Mouse (Mus musculus) erythroblast, embryonic 14.5 days (primary cell): ENCODE data around the gene Homer2. TPM values are rescaled to one million over a fixed set of nuclear protein-coding genes. Genes with fewer than 3 reads are reported as not detected.

ENCODE experiments used
- H3K27me3 ChIP-seq: 2 replicates; pipeline ENCODE4 v1.6.1; 2012; ENCODE audit warnings: inconsistent platforms; ENCODE audit not compliant: control insufficient read depth
- H3K36me3 ChIP-seq: 2 replicates; pipeline ENCODE4 v1.6.1; 2012; ENCODE audit warnings: mild to moderate bottlenecking, inconsistent platforms; ENCODE audit not compliant: control insufficient read depth
- H3K4me1 ChIP-seq: 2 replicates; pipeline ENCODE4 v1.6.1; 2012; ENCODE audit warnings: inconsistent platforms; ENCODE audit not compliant: control insufficient read depth
- H3K4me3 ChIP-seq: replicated peaks from 2 replicates; pipeline ENCODE3; 2012; ENCODE audit warnings: moderate library complexity, mild to moderate bottlenecking, inconsistent platforms
- H3K9me3 ChIP-seq: 2 replicates; pipeline ENCODE4 v1.6.1; 2012; ENCODE audit warnings: low read length, inconsistent platforms, mixed read lengths; ENCODE audit not compliant: control insufficient read depth
- GATA1 ChIP-seq: IDR thresholded peaks from 2 replicates; pipeline ENCODE4 v1.6.1; 2012; ENCODE audit warnings: low read length, inconsistent platforms, mixed read lengths
- TAL1 ChIP-seq: IDR thresholded peaks from 3 replicates; pipeline ENCODE4 v1.6.1; 2012; ENCODE audit warnings: low read length, inconsistent platforms, mixed read lengths
- polyA plus RNA-seq: library from polyadenylated mRNA; stranded (reverse); fragments of >175 nt; gene quantifications from 2 replicates; pipeline ENCODE4 v1.2.3, GENCODE M21; 2012

The Homer2 gene
- polyA plus RNA-seq = 0.05 and 0.19 TPM in 2 replicates

DNA sequence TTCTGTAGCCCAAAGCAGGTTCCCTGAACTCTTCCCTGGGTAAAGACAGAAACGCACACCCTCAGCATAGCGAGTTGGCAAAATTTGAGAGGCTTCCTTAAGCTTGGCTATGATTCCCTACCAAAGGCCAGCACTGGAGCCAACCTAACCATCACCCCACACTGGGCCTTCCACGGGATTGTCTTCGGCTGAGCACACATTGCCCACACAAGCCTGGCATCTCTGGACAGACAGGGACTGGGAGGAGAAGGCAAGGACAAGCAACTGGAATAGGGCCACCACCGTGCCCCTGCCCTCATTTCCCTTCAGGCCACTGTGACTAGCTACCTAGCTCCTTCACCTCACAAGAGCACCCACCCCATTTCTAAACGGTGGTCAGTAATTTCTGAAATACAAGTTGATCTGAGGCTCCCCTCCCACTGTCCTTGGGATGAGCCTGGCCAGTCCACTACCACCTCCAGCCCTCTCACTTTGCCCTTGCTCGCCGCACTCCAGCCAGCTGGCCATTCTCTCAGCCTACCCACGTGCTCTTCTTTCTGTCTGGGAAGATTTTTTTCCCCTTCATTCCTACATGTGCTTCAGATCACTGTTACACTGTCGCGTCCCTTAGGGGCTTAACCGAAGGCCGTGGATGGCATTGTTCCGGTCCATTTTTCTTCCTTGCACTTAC lies at the start of gene Homer2:
Gene Homer2 (minus strand): TSS at position 57 of the 670 bp plus-strand sequence.
- Histone ChIP-seq H3K36me3 (no peaks in the 10 kb centered on the region), H3K4me1 (peaks cover 3% of the 10 kb centered on the region), H3K9me3 (no peaks in the 10 kb centered on the region), H3K27me3 (peaks cover 82% of the 10 kb centered on the region), H3K4me3 (peak within 1 kb of the TSS; percentile 57)
- no peak for TF ChIP-seq TAL1
- no peak for TF ChIP-seq GATA1

DNA sequence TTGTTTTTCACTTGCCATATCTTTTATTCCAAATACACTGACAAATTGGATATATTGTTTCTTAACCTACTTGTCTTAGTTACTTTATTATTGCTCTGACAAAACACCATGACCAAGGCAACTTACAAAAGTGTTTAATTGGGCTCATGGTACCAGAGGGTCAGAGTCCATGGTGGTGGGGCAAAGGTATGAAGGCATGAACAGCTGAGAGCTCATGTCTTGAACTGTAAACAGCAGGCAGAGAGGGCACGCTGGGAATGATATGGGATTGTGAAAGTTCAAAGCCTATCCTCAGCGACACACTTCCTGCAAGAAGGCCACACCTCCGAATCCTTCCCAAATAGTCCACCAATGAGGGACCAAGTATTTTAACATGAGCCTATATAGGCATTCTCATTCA lies 40.6 kb upstream of the Homer2 start:
- no peaks in the 10 kb centered on the region; the same call in 1 of the 2 replicates for H3K27me3 ChIP-seq
- H3K36me3 ChIP-seq = no peaks in the 10 kb centered on the region
- H3K9me3 ChIP-seq = peaks cover 3% of the 10 kb centered on the region; the same call in 1 of the 2 replicates
- H3K4me3 ChIP-seq = no peak overlapping the region
- TF ChIP-seq TAL1 = no peak
- TF ChIP-seq GATA1 = no peak
- no peaks in the 10 kb centered on the region for H3K4me1 ChIP-seq

DNA sequence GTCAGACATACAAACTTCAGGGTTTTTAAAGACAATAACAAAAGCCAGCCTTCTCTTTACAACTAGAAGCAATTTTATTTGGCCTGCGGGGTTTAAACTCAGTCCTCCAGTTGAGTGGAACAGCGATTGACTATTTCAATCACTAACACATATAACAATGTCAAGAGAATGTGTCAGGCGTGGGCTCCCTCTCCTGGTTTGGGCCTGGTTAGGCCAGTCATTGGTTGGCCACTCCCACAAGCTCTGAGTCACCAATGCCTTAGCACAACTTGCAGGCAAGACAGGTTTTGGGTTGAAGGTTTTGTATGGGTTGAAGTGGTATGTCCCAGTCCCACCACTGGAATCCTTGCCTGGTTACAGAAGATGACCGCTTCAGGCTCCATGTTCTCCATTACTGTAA lies 36.8 kb upstream of the Homer2 start:
- H3K36me3 ChIP-seq = no peaks in the 10 kb centered on the region
- H3K27me3 ChIP-seq = no peaks in the 10 kb centered on the region; the same call in 1 of the 2 replicates
- peaks cover 3% of the 10 kb centered on the region; the same call in 1 of the 2 replicates for H3K9me3 ChIP-seq
- H3K4me3 ChIP-seq = no peak overlapping the region
- TF ChIP-seq GATA1 (no peak), TAL1 (no peak)
- H3K4me1 ChIP-seq = no peaks in the 10 kb centered on the region

DNA sequence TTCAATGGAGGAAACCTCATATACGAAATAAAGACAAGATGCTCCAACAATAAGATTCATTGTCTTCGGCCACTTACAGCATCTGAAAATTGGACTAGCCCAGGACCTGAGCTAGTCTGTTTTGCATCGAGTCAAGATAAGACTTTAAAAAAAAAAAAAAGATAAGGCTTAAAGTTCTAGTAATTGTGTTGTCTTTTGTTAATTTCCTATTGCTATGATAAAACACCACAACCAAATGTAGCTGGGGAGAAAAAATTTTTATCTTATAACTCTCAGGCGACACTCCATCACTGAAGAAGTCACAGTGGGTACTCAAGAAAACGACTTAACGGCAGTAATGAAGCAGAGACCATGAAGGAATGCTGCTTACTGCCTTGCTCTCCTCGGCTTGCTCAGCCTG lies 32.7 kb upstream of the Homer2 start:
- Histone ChIP-seq H3K27me3 (no peaks in the 10 kb centered on the region), H3K36me3 (no peaks in the 10 kb centered on the region), H3K9me3 (no peaks in the 10 kb centered on the region), H3K4me3 (no peak overlapping the region), H3K4me1 (no peaks in the 10 kb centered on the region)
- TF ChIP-seq TAL1 = no peak
- no peak for TF ChIP-seq GATA1

DNA sequence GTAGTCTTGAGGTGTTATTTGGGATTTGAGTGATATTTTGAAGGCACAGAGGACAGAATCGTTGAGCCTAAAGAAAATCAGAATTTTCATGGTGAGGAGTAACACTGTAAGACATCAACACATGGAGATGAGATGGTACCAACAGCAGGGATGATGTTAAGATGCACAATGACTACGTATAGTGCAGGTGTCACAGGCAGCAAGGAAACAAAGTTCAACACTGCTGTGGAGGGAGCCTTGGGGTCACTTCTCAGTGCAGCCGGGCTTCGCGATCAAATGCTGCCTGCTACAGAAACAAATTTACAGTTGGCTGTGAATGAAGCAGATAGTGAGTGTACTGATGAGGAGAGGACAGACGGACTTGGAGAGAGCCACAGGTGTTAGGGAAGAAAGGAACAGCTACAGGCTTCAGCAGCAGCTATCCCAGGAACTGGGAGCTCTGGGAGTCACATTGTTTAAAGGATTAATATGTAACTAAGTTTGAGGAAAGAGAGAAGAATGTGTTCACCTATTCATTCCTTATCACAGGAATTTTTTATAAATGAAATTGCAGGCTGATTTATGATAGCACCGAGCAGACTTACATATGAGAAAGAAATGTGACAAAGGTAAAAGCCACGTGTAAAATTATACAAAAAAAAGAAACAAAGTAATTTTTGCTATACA lies 31.5 kb upstream of the Homer2 start:
- H3K36me3 ChIP-seq = no peaks in the 10 kb centered on the region
- H3K27me3 ChIP-seq = no peaks in the 10 kb centered on the region
- H3K4me1 ChIP-seq = no peaks in the 10 kb centered on the region
- H3K4me3 ChIP-seq = no peak overlapping the region
- TF ChIP-seq TAL1 (no peak), GATA1 (no peak)
- no peaks in the 10 kb centered on the region for H3K9me3 ChIP-seq

DNA sequence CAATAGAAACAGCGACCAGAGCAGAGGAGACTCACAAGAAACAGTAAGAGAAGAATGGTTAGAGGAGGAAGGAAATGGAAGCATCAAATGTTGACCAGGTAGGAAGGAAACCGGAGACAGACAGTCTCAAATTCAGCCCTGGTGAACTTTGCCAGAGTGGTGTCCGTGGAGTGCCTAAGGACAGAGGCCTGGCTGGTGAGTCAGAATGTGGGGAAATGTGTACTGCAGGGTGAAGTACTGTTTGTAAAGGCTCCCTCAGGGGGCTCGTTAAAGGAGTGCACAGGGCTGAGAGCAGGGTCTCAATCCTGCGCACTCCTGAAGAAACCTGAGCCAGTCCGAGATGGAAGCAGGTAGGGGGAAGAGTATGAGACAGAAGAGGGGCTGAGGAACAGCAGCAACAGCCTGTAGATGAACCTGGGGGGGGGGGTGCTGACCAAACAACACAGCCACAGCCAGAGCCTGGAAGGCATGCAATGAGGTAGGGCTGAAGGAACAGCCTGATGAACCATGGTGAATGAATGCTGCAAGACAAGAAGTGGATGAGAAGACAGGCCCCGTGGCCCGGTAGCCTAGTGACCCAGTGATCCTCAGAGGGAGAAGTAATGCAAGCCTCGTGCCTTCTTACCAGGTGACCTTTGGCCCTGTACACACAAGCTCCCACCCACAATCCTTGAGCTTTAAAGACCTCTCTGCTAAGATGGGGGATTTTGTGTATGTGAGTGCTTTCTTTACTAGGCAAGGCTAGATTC lies 28.1 kb upstream of the Homer2 start:
- no peaks in the 10 kb centered on the region for H3K27me3 ChIP-seq
- no peak for TF ChIP-seq TAL1
- TF ChIP-seq GATA1 = no peak
- no peaks in the 10 kb centered on the region for H3K36me3 ChIP-seq
- no peak overlapping the region for H3K4me3 ChIP-seq
- H3K4me1 ChIP-seq = no peaks in the 10 kb centered on the region
- no peaks in the 10 kb centered on the region for H3K9me3 ChIP-seq

DNA sequence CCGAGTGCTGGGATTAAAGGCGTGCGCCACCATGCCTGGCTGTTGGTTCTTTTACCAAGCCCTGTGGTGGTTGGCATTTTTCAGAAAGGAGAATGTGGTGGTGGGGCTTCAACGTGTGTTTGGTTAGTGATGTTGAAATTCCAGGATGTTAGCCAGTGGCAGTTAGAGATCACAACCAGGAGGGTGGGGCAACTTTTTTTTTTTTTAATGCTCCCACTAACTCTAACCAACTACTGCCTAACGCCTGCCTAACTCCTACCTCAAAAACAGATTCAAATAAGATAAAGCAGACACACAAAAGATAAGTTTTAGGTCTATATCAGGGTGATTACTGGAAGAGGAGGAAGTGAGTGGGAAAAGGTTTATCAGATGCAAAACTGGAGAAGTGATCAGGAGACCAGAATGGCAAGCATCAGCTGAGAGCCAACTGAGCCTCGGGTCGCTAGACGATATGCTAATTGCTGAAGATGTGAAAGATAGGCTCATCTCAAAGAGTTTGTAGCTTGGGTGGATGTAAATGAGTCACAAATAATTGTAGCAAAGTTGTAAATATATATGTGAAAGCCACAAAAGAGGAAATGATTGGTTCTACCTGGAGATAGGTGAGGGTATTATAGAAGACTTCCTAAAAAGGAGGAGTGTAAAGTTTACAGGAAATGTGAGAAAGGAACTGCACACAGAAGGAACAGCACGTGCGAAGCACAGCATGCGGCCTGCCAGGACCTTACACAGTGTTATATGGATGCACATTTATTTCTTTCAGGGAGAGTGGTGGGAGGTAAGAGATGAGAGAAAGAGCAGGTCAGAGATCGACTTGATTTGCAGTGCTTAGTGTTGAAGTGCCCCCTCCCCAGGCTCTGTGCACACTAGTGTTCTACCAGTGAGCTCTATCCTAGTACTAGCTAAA lies 25.1 kb upstream of the Homer2 start:
- no peaks in the 10 kb centered on the region for H3K9me3 ChIP-seq
- no peak overlapping the region for H3K4me3 ChIP-seq
- no peaks in the 10 kb centered on the region for H3K27me3 ChIP-seq
- TF ChIP-seq GATA1 (no peak), TAL1 (no peak)
- H3K36me3 ChIP-seq = no peaks in the 10 kb centered on the region
- no peaks in the 10 kb centered on the region for H3K4me1 ChIP-seq

DNA sequence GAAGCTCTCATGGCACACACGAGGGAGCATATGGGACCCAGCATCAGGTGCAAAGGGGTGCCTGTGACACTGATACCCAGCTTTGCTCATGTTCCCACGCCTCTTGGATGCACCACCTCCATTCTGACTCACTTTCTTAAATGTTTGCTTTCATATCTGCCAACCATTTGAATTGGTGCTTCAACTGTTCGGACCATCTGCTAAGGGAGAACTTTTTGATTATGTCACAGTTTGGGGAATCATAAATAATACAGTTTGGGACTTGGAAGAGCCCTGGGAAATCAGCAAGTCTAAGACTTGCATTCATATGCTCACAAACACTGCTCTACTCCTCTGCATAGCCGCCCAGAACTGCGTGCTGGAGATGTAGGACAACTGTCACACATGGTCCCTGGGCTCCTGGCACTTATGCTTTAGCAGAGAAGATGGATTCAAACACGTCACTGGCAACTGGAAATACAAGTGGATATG lies 23.9 kb upstream of the Homer2 start:
- Histone ChIP-seq H3K27me3 (no peaks in the 10 kb centered on the region), H3K9me3 (no peaks in the 10 kb centered on the region), H3K4me3 (no peak overlapping the region), H3K36me3 (no peaks in the 10 kb centered on the region), H3K4me1 (peaks cover under 1% of the 10 kb centered on the region)
- TF ChIP-seq GATA1 = no peak
- TF ChIP-seq TAL1 = no peak

DNA sequence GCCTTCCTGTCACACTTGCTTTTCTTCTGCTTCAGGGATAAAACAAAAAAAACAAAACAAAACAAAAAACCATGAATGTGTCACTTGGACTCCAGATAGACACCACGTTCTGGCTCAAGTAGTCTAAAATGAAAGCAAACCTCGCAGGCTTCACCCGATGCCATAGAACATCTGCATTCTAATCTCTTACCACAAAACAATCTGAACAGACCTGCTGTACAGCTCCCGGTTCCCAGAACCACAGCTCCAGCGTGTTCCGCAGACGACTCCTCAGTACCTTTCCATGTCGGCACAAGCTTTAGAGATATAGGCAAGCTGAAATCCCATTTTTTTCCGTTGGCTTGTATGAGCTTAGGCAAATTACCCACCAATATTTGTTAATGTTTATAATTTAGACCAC lies 22.5 kb upstream of the Homer2 start:
- peaks cover 8% of the 10 kb centered on the region for H3K4me1 ChIP-seq
- no peaks in the 10 kb centered on the region for H3K36me3 ChIP-seq
- TF ChIP-seq TAL1 (no peak), GATA1 (no peak)
- no peaks in the 10 kb centered on the region for H3K9me3 ChIP-seq
- H3K27me3 ChIP-seq = no peaks in the 10 kb centered on the region
- H3K4me3 ChIP-seq = no peak overlapping the region
